Mouse (Mus musculus) megakaryocyte progenitor cell, adult 5-6 weeks (primary cell): ENCODE data around the gene Commd1. TPM values are rescaled to one million over a fixed set of nuclear protein-coding genes. Genes with fewer than 3 reads are reported as not detected.
A peak's percentile ranks its signal among the peaks of the same experiment; 100 is the strongest.

ENCODE experiments used
- ATAC-seq: replicated peaks from 2 replicates; pipeline ENCODE4 v1.8.0; 2016; ENCODE audit warnings: mild to moderate bottlenecking, moderate TSS enrichment, inconsistent platforms; ENCODE audit not compliant: poor library complexity
- total RNA-seq, 2 experiments: library from RNA; stranded (forward) in 1 of 2; stranded (reverse) in 1 of 2; fragments of 157-497, 149-512 nt in 1 of 2; fragments of 200-1000 nt in 1 of 2; gene quantifications; 2 replicates each; pipeline versions ENCODE4 v1.2.3 to v1.2.4; 2015 to 2017

Commd1 gene
- total RNA-seq, 2 experiments from 2014 or later = 89.6 to 141 TPM

DNA sequence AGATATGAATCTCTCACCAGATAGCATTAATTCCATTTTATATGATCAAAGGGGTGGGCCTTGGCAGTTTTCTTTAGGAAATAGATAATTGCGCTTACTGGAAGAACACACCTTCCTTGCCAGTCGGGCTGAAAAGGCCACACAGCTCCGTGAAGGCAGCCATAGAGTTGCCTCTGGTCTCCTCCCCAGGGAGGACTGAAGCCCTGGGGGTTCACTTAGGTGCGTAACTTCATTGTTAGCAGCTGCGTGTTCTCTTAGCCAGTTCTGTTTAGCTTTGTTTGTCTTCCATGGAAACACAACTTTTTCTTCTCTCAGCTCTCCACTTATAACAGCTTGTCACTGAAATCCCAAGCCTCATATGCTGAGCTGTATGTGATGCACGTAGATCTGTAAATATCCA, 89.7 kb downstream of the Commd1 start:
- no peak for ATAC-seq

DNA sequence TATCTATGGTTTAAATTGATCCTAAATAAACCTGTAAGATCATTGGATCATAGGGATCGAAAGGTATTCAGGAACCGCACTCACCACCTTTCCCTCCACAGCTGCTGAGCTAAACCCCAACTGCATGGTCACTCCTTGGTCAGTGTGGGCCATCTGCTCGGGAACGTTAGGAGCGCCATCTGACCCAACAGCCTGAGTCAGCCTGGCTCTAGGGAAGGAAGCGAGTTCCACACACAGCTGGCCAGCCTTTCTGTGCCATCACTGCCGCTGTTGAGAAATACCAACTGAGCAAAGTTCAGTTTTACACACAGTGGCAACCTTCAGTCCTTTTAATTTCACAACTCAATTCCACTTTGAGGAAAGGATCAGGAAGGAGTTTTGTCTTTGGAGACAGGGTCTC, 90.3 kb downstream of the Commd1 start:
- ATAC-seq = peak; percentile 87

DNA sequence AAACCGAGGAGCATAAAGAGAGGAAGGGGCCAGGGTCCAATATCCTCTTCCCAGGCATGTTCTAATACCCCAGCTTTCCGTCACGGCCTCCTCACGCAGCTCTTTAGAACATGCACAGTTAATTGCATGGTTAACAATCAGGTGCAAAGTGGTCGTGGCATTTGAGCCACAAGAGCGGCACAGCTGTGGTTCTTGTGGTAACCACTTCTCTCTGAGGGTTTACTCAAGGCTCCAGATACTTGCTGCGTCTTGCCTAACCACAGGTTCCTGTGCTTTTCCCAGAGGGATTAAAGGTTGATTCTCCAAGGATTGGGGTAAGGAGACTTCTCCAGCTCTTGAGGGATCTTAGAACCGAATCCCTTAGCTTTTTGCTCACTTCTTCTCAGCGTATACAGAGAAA, 90.9 kb downstream of the Commd1 start:
- ATAC-seq = peak; percentile 62

GRCm38 (mm10) chr11:22889224-22889623, 93.0 kb downstream of the Commd1 start:
- ATAC-seq = no peak

GRCm38 (mm10) chr11:22886991-22887390, 95.2 kb downstream of the Commd1 start:
- ATAC-seq = no peak

- ATAC-seq = no peak
Observed at GRCm38 (mm10) chr11:22885350-22885749, 96.8 kb downstream of the Commd1 start.

DNA sequence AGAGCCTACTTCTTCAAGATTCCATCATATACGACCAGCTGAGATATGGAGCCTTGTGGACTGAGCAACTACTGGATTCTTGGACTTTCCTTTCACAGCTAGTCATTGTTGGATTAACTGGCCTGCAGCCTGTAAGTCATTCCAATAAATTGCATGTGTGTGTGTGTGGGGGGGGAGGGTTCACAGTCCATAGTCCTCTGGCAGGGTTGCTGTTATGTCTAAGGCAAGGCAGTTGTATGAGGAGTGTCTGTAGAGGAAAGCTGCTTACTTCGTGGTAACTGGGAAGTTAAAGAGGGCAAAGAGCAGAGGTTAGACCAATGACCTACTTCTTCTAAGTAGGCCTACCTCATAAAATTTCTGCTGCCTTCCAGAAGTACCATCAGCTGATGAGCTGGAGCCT, 98.5 kb downstream of the Commd1 start:
- no peak for ATAC-seq

DNA sequence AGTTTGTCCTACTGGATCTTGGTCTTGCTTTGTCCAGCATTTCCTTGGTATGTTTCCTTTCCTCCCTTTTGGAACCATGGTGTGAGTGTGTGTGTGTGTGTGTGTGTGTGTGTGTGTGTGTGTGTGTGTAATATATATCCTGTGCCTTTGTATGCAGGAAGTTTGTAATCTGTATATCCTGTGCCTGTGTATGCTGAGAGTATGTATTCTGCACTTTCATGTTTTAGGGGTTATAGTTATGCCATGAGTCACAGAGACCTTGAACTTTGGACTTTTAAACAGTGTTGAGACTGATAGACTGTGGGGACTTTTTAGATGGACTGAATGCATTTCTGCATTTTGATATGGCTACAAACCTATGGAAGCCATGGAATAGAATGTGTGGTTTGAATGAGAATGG, 99.3 kb downstream of the Commd1 start:
- ATAC-seq = no peak

DNA sequence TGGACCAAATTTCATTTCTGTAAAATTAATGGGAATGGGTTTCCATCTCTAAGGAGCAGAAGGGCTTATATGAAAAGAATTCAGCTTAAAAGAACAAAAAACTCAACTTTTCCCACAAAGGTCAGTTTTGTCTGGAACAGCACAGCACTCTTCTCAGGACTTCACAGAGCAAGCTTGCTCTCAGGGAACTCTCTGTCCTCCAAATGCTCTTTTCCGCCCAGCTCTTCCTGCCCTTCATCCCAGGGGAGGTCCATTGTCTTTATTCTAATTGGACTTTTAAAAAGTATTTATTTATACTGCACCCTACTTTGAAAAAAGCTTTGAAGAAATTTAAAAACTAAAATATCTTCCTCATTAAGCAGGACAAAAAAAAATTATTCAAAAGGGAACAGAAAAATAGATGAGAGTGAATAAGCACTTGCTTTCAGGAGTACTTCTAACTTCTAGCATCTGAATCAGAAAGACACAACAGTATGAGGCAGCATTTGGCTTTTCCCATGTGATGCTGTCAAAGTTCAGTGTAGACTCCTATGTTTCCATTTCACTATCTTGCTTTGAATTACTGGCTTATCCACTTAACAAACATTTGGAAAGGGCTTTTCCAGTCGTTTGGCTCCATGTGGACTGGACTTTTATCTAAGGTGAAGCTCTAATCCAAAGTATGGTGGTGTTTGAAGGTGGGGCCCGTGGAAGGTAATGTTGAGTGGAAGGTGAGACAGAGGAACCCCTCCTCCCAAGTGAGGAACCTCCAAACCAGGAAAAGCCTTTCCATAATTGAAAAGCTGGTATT, 101.6 kb downstream of the Commd1 start:
- no peak for ATAC-seq

DNA sequence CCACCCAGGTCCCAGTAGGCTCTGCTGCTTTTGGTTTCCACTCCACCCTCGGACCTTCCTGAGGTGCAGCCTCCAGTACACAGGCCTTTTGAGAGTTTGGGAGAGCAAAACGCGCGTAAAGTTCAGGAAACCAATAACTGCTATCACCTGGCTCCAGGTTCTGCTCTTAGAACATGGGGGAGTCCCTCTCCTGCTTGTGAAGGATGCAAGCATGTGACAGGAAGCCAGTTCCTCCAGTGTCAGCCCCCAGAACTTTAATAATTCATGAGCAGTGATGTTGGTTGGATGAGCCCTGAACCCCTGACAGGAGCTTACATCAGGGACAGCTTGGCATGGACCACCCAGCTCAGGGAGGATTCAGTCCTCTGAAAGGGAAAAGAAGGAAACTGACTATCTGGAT, 102.5 kb downstream of the Commd1 start:
- no peak for ATAC-seq

DNA sequence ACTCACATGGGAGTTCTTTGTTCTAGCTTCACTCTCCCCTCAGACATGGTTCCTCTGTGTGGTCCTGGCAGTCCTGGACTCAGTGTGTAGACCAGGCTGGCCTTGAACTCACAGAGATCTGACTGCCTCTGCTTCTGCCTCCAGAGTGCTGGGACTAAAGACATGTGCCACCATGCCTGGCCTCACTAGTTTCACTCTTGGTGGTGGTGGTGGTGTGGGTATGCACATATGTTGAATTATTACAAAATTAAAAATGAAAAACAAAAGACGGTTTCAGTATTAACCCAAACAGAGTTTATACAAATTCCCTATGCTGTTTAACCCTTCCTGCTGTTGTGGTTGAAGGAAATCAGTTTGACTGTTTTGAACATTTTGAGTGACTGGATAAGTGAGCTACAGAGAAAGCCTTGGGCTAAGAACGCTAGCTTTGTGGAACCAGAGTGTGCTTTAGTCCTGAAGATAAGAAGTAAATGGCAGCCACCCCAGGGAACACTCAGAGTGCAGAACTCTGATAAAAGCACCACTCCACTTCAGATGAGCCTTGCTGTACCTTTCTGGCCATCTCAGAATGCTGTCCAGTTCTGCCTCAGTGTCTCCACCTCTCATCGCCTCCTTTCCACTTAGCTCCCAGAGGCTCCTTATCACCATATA, 105.4 kb downstream of the Commd1 start:
- peak; percentile 72 for ATAC-seq

- no peak for ATAC-seq
Observed at GRCm38 (mm10) chr11:22875279-22875678, 106.9 kb downstream of the Commd1 start.

DNA sequence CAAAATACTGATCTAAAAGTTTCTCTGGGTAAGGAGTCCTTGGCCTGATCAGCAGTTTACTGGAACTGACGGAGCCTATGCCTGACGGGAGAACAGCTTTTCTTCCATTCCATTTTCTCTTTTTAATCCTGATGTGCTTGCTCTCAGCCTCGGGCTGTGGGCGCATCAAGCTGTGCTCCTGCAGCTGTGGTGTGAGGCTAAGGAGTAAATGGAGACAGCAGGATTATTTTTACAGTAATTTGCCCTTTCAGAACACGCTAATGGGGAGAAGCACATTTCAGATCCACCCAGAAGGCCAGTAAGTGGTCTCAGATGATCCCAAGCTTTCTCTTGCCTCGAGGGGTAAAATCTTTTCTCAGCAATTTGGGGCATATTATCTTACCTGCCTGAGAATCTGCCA, 107.4 kb downstream of the Commd1 start:
- ATAC-seq = no peak

DNA sequence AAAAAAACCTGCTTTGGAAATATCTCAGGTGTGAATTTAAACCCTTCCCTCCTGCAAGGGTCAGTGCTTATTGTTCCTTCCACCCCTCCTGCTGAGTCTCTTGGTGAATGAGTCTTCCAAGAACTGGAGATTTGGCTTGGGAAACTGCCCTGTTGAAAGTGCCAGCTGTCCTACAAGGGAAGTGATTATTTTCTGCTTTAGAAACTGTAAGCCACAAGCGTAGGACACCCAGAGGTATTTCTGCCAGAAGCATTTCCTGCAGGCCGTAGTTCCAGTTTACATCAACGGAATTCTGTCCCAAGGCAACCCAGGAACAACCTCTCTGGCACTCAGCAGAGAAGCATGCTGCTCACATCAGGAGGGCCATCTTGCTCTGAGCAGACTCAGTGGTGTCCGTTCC, 108.8 kb downstream of the Commd1 start:
- ATAC-seq = peak; percentile 3

- no peak; the same call in 1 of the 2 replicates for ATAC-seq
Observed at GRCm38 (mm10) chr11:22872307-22872680, 109.9 kb downstream of the Commd1 start.

- peak; percentile 66 for ATAC-seq
Observed at GRCm38 (mm10) chr11:22871628-22872306, 110.4 kb downstream of the Commd1 start.

GRCm38 (mm10) chr11:22868582-22868981, 113.6 kb downstream of the Commd1 start:
- ATAC-seq = 0 out of 2 replicates have a peak, but pooled peaks have one; percentile 5

GRCm38 (mm10) chr11:22867691-22868090, 114.5 kb downstream of the Commd1 start:
- ATAC-seq = no peak

GRCm38 (mm10) chr11:22865635-22866246, 116.4 kb downstream of the Commd1 start:
- no peak for ATAC-seq

GRCm38 (mm10) chr11:22864305-22865060, 117.7 kb downstream of the Commd1 start:
- ATAC-seq = peak; percentile 38

- ATAC-seq = no peak
Observed at GRCm38 (mm10) chr11:22863581-22863980, 118.6 kb downstream of the Commd1 start.
